15 mouse cellular contexts compared by ENCODE assay signal in the genomic region with DNA sequence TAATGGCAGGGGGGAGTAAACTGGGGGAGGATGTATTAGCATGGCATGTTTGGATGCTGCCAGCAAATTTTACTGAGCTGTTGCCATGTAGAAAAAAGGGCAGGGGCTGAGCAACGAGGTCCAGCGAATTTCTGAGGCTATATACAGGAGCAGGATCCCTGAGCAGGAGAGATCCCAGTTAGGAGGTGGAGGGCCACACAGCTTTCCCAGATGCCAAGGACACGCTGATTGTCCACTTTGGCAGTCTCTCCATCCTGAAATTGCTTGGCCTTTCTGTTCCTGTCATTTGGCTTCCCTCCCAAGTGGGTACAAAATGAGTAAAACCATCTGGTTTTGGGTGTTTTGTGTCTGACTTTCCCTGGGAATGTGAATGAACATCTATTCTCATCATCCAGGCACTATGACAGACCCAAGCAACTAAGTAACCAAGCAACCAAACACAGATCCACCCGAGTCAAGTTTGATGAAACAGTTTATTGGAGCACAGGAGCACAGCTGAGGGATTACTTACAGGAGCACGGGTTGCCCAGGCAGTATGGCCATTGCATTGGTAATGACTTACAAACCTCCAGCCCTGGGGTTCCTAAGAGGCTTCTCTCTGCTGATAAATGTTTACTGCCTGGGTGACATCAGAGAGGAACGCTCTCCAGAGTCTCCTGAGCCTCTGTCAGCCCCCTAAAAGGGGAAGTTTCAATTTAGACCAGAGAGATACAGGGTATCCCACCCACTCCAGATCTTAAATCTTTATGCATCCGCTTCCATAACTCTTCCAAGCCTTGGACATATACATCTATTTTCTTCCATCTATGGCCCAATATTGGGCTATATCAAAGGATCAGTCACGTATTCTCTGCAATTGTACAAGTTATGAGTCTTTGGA. TPM values are rescaled to one million over a fixed set of nuclear protein-coding genes. Genes with fewer than 3 reads are reported as not detected.
DNase-seq lines count a peak whose midpoint lies in the region; ATAC-seq and TF ChIP-seq lines count a peak whose summit lies in the region.
"Not testable (repeated sequence)": the region's sequence is repeated elsewhere in the genome, so short reads cannot be mapped to it uniquely, and the experiment has no call there.
"Had no signal": no experiment of that assay in that cellular context is flagged by ENCODE, and none has a peak within 500 bp of the region (broad histone marks: within the 10 kb centered on the region; RNA-seq: fewer than 3 reads in every experiment).

No protein-coding gene starts in this region.

- H3K27me3 ChIP-seq in hindbrain, embryonic 15.5 days; liver, postnatal 0 days (ENCODE audit: insufficient read depth, low read length): not testable (repeated sequence)

- H3K4me3 ChIP-seq in hindbrain, embryonic 15.5 days; liver, postnatal 0 days (ENCODE audit: low read depth, low read length): not testable (repeated sequence)

- peak; percentile 73 for DNase-seq in Muller cell, postnatal 12 days (ENCODE audit: inconsistent ontology term)
- DNase-seq in adrenal gland, postnatal 10 days, result peak; percentile 31
- peak; percentile 43 for DNase-seq in fibroblast of lung, adult 2 months (ENCODE audit: low read depth)
- DNase-seq in layer of hippocampus, postnatal 10 days (ENCODE audit: low spot score in 2 of 2), result peak; percentile 28 to 35
- DNase-seq in liver, postnatal 0 days, result peak; percentile 4
- DNase-seq in testis, postnatal 10 days (ENCODE audit: low spot score), result peak; percentile 39

- not testable (repeated sequence) for H3K4me2 ChIP-seq in hindbrain, embryonic 15.5 days; liver, postnatal 0 days (ENCODE audit: low read depth, low read length)

- not testable (repeated sequence) for H3K4me1 ChIP-seq in hindbrain, embryonic 15.5 days (replicated peaks); liver, postnatal 0 days (ENCODE audit: insufficient read depth)

- not testable (repeated sequence) for TF ChIP-seq CTCF in liver, postnatal 0 days (IDR thresholded peaks at IDR 0.05; ENCODE audit: low read depth)

- ATAC-seq in hindbrain, embryonic 15.5 days (ENCODE audit: low FRiP score, low read depth), result peak; percentile 56; the same call in 1 of the 2 replicates
- not testable (repeated sequence) for ATAC-seq in liver, postnatal 0 days

- not testable (repeated sequence) for H3K9me3 ChIP-seq in hindbrain, embryonic 15.5 days; liver, postnatal 0 days (ENCODE audit: low read length)

- not testable (repeated sequence) for H3K27ac ChIP-seq in hindbrain, embryonic 15.5 days (replicated peaks); liver, postnatal 0 days (ENCODE audit: low read depth)

- not testable (repeated sequence) for TF ChIP-seq EP300 in liver, postnatal 0 days (IDR thresholded peaks at IDR 0.05; ENCODE audit: low read depth)

- not testable (repeated sequence) for H3K9ac ChIP-seq in hindbrain, embryonic 15.5 days; liver, postnatal 0 days (replicated peaks)

- WGBS in hindbrain, embryonic 15.5 days, result 74% methylated on average over 7 of the region's 8 CpGs
- 64% methylated on average over 7 of the region's 8 CpGs for WGBS in liver, postnatal 0 days (ENCODE audit: insufficient replicate concordance)

- H3K36me3 ChIP-seq in hindbrain, embryonic 15.5 days; liver, postnatal 0 days (replicated peaks; ENCODE audit: insufficient read depth, low read length): not testable (repeated sequence)

RNA-seq across cellular contexts. Expression of a gene that starts 5.8 kb away (rescaled TPM):
- total RNA-seq in adrenal gland, postnatal 10 days (2021), result 1 to 10 TPM; 6.1 to 9.9 TPM
- 6.2 and 6.6 TPM in 2 replicates for polyA plus RNA-seq in hindbrain, embryonic 15.5 days (2015; fragmentation: Nextera tagmentation; extraction: Ambion mirVana)
- 1 to 10 TPM; 3.8 to 4.3 TPM for total RNA-seq in layer of hippocampus, postnatal 10 days (2021)
- 2.0 and 2.5 TPM in 2 replicates for polyA plus RNA-seq in liver, postnatal 0 days (2015; fragmentation: Nextera tagmentation; extraction: Ambion mirVana)

RNA-seq across cellular contexts. Expression of a gene that starts 12.8 kb away (rescaled TPM):
- 10 to 100 TPM; 36.5 to 48.1 TPM for total RNA-seq in adrenal gland, postnatal 10 days (2021)
- polyA plus RNA-seq in hindbrain, embryonic 15.5 days (2015; fragmentation: Nextera tagmentation; extraction: Ambion mirVana), result 47.7 and 50.5 TPM in 2 replicates
- total RNA-seq in layer of hippocampus, postnatal 10 days (2021), result 10 to 100 TPM; 51.7 to 54.5 TPM
- 25.0 and 26.7 TPM in 2 replicates for polyA plus RNA-seq in liver, postnatal 0 days (2015; fragmentation: Nextera tagmentation; extraction: Ambion mirVana)

RNA-seq across cellular contexts. Expression of a gene that starts 16.7 kb away (rescaled TPM):
- 10 to 100 TPM; 21.7 to 24.6 TPM for total RNA-seq in adrenal gland, postnatal 10 days (2021)
- polyA plus RNA-seq in hindbrain, embryonic 15.5 days (2015; fragmentation: Nextera tagmentation; extraction: Ambion mirVana), result 20.5 and 20.7 TPM in 2 replicates
- 10 to 100 TPM; 13.1 to 16.2 TPM for total RNA-seq in layer of hippocampus, postnatal 10 days (2021)
- 37.4 and 38.1 TPM in 2 replicates for polyA plus RNA-seq in liver, postnatal 0 days (2015; fragmentation: Nextera tagmentation; extraction: Ambion mirVana)

RNA-seq across cellular contexts. Expression of a gene that starts 29.9 kb away (rescaled TPM):
- under 1 TPM; 0.63 to 0.88 TPM for total RNA-seq in adrenal gland, postnatal 10 days (2021)
- not detected in 2 replicates for polyA plus RNA-seq in hindbrain, embryonic 15.5 days (2015; fragmentation: Nextera tagmentation; extraction: Ambion mirVana)
- 1 to 10 TPM in 1 of 2 experiments, under 1 TPM in 1; 0.76 to 1.1 TPM for total RNA-seq in layer of hippocampus, postnatal 10 days (2021)
- polyA plus RNA-seq in liver, postnatal 0 days (2015; fragmentation: Nextera tagmentation; extraction: Ambion mirVana), result 1.3 and 1.7 TPM in 2 replicates
- total RNA-seq: forebrain, postnatal 0 days; heart, postnatal 25 days had no signal
- polyA plus RNA-seq: C2C12; embryonic facial prominence, embryonic 12.5 days; forebrain, embryonic 13.5 days; forebrain, postnatal 0 days; heart, embryonic 12.5 days; heart, embryonic 16.5 days; hindbrain, embryonic 10.5 days had no signal

Comparison
In these comparisons a context has a peak if more than half of its experiments do, and no peak if none do; other contexts are left out.
1. DNase-seq: peak in every context shown above with its lines; median percentile 73 in Muller cell, postnatal 12 days; 43 in fibroblast of lung, adult 2 months; 39 in testis, postnatal 10 days; 32 in layer of hippocampus, postnatal 10 days; 31 in adrenal gland, postnatal 10 days; 4 in liver, postnatal 0 days.